Mouse (Mus musculus) c-Kit-positive CD71-negative TER-119-negative erythroid progenitor cells, embryonic 14.5 days (primary cell): Measurements from ENCODE around the gene Kcnmb1.

ENCODE experiments used
- DNase-seq: peaks from one replicate; pipeline ENCODE4 v3.0.0-alpha.2; 2013; ENCODE audit warnings: low read depth

The Kcnmb1 gene

DNA sequence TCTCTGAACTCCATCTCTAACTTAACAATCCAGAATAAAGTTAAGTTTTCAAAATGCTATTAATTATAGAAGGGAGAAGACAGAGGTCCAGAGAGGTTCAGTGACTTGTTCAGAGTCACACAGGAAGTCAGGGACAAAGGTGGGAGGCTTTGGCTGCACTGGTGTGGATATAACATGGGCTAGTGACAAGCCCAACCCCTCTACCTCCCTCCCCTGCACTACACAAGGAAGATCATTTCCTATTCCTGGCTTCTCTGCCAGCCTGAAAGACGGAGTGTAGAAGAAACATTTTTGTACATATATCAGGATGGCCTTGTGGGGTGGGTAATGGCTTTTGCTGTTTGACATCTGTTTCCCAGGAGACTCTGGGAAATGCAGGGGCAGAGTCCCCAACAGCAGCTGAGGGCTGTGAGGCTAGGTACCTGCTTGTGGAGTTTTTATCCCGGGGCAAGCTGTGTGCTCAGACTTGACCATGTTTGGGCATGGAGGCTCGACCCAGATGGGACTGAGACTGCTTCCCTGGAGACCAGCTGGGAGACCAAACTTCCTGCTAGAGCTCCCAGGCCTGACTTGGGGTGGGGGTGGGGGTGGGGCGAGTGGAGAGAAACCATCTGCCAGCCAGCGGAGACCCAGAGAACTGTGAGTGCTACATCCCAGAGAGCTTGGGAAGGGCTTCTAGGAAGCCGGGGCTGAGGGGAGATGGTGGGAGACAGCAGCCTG lies at the start of gene Kcnmb1:
Kcnmb1 (plus strand) TSS at position 326 of the 720 bp plus-strand sequence.
- no peak for DNase-seq

- DNase-seq, result no peak
Observed at GRCm38 (mm10) chr11:33913061-33913460, 49.8 kb upstream of the Kcnmb1 start.

DNA sequence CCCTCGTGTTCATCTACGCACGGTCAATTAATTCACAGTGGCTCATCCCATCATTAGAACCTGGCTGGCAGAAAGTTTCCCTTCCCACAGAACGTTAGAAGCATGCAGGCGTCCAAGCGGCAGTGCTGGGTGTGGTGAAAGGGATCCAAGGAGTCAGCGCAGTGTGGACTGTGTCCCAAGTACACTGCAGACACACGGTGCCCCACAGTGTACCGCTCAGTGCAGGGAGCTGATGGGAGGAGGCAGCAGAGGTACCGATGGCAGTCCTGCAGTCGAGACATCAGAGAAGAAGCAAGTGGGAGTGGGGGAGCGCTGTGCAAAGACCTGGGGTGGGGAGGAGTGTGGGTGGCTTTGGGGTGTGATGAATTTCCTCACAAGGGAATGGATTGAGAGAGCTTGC lies 48.6 kb upstream of the Kcnmb1 start:
- no peak for DNase-seq

- DNase-seq, result no peak
Observed at GRCm38 (mm10) chr11:33917574-33917973, 45.2 kb upstream of the Kcnmb1 start.

DNA sequence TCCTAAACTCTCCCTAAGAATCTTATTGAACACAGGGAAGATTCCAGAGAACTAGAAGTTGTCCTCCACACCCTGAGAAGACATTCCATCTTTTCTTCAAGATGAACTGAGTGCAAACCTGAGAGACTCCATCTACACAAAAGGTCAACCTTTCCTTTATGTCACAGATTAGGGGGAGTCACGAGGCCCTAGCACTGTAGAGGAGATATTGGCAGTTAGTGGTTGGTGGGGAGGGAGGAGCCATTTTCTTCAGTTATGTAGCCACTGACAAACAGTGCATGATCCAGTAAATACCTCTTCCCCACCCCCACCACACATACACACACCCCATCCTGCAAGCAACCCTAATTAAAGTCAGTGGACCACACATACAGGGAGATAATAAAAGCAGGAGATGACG lies 44.4 kb upstream of the Kcnmb1 start:
- DNase-seq, result no peak

- DNase-seq, result no peak
Observed at GRCm38 (mm10) chr11:33919826-33920225, 43.0 kb upstream of the Kcnmb1 start.

- no peak for DNase-seq
Observed at GRCm38 (mm10) chr11:33921451-33921850, 41.4 kb upstream of the Kcnmb1 start.

DNA sequence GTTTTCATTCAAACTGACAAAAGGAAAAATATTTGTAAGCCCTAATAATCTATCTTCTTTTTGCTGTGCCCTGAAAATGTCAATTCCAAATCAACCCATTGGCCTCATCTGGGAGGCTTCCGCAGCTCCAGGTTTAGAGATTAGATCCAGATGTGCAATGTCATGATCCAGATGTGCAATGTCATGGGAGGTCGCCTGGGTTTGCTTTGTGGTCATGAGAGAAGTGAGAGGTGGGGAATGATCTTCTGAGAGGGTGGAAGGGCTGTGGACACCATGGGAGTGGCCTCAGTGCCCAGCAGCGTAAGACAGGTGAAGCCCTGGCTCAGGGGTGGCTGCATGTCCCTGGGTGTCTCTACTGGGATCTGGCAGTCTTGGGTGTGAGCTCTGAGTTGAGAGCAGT lies 39.8 kb upstream of the Kcnmb1 start:
- DNase-seq, result no peak

- no peak for DNase-seq
Observed at GRCm38 (mm10) chr11:33925778-33926177, 37.0 kb upstream of the Kcnmb1 start.

DNA sequence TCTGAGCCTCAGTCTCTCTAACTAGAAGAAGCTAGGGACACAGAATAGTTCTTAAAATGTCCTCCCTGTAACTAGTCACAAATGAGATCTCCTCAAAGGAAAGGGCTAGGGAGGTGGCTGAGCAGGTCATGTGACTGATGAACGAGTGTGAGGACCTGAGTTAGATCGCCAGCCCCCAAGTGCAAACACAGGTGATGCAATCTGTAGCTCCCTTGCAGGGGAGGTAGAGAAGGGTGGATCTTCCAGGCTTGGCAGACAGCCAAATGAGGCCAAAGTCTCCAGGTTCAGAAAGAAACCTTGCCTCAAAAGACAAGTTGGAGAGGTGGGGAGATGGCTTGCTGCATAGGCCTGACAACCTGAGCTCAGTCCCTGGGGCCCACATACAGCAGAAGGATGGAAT lies 36.3 kb upstream of the Kcnmb1 start:
- DNase-seq, result no peak

DNA sequence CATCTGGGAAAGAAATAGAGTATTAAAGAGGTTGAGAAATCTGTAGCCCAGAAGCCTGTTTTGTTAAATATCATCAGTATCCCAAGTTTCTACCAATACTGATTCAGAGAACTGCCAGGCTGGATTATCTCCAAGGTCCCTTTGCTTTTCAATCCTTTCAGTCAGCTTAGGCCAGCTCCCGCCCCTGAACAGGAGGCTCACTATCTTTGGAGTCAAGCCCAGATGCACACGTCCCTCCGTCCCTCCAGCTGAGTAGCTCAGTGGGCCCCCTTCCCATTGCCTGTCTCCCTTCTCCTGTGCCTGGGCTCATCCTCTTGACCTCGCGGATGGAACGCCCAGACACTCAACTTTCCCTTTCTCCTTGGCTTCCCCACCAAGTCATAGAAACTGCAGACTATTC lies 35.5 kb upstream of the Kcnmb1 start:
- no peak for DNase-seq

DNA sequence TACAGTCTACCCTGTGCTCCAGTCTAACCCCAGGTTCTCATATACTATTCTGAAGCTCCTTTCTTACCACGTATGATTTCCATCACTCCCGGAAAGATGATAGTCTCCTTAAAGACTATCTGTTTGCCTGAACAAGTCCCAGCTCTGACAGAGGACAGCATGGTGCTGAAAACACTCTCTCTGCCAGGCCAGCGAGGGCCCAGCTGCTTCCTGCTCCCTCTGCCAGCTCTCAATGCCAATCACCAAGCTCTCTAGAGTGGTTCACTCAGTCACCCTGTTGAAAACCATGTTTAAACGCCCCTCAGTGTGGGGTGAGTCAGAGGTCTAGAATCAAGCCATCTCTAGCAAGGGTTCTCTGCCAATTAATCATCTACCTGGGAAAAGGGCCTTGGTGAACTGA lies 35.0 kb upstream of the Kcnmb1 start:
- no peak for DNase-seq

DNA sequence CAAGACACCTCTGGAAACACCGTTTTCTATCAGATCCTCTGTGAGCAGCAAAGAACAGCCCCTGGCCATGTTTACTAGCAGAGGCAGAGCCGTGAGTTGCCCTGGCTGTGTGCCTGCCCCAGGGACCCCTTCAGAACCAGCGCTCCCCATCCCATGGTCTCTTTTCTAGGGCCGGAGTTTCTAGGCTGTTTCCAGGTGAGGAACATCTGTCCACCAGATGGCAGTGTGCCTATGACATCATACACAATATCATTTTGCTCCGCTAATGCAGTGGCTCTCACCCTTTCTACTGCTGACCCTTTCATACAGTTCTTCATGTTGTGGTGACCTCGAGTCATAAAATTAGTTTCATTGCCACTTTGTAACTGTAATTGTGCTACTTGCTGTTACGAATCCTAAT lies 34.2 kb upstream of the Kcnmb1 start:
- DNase-seq, result no peak

GRCm38 (mm10) chr11:33929412-33929811 lies 33.4 kb upstream of the Kcnmb1 start:
- no peak for DNase-seq

GRCm38 (mm10) chr11:33931836-33932385 lies 30.9 kb upstream of the Kcnmb1 start:
- no peak for DNase-seq

DNA sequence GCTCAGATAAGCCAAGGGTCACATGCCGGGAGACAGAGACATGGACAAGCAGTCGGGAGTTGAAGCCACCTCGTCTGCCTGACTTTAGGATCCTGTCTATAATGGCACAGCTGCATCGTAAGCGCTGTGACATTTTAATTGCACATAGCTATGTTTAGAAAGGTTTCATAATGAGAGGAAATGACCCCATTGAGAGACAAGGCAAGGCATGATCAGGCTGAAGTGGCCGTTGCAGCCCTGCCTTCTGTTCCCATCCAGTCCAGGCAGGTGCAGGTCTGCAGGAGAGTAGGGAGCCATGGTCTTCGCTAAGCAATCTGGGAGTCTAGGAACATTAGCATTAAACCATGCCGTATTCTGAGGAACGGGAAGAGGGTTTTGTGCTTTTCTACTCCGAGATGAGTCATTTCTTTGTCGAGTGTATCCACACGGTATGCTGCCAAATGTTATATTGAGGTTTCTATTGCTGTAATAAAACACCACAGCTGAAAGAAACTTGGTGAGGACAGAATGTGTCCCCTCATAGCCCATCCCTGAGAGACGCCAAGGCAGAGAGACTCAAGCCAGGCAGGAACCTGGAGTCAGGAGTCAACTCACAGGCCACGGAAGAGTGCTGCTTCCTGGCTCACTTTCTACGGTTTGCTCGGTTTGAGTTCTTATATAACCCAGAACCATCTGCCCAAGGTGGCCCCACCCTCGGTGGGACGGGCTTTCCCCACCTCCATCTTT lies 30.3 kb upstream of the Kcnmb1 start:
- no peak for DNase-seq

DNA sequence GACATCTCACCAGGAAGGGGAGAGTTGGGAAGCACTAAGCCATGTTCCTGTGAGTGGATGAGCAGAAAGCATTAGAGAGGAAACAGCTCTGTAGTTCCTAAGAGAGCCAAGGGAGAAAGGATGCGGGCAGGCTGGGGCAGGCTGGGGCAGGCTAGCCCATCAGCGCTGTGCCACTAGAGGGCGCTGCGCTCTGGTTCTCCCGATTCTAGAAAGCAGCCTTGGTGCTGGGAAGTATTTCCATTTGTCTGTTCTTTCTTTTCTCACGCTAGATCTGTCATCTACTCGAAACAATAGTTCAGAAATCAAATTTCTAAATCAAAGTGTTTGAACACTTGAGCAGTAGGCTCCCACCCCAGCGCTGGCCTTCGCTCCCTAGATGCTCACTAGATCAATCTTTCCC lies 28.5 kb upstream of the Kcnmb1 start:
- no peak for DNase-seq

- no peak for DNase-seq
Observed at GRCm38 (mm10) chr11:33937641-33938040, 25.2 kb upstream of the Kcnmb1 start.

- no peak for DNase-seq
Observed at GRCm38 (mm10) chr11:33938561-33939274, 24.1 kb upstream of the Kcnmb1 start.

DNA sequence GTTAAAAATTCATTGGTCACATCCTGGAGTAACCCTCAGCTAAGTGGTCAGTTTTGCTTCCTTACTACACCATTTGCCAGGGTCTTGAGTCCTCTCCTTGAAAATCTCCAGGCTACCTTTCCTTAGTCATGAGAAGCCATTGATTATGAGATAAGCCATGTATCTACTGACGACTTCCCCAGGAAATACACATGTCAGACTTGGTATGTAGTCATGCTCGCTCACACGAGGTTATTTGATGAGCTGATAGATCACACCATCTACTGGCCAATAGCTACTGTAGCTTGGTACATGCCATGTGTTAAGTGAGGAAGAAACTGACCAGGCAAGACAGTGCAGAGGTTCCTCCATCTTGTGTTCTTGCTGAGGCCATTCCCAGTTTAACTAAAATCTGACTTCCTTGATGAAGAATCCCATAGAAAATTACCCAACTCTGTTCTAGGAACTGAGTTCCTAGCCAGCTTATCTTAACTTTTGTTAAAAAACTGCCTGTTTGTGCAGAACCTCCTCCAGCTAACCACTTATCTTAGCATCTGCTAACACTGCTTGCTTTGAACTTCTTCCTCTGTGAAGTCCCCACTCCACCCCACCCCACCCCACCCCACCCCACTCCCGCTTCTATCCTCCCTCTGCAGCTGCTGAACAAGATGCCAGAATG lies 23.2 kb upstream of the Kcnmb1 start:
- DNase-seq, result no peak

DNA sequence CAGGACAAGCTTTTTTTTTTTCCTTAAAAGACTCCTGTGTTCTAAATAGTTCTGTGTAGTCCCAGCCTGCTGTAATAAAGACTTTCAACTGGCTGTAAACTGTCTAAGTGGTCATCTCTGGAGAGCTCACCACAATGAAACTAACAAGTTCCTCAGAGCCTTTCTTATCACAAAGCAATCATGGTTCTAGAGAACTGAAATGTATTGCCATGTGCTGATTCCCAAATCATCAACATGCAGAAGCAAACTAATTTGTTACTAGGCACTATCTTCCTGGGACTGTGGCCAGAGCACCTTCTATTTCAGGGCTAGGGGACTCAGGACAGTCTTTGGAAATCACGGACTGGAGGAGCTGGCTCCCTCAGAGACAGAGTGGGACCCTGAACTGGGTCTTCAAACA lies 19.2 kb upstream of the Kcnmb1 start:
- DNase-seq, result no peak

DNA sequence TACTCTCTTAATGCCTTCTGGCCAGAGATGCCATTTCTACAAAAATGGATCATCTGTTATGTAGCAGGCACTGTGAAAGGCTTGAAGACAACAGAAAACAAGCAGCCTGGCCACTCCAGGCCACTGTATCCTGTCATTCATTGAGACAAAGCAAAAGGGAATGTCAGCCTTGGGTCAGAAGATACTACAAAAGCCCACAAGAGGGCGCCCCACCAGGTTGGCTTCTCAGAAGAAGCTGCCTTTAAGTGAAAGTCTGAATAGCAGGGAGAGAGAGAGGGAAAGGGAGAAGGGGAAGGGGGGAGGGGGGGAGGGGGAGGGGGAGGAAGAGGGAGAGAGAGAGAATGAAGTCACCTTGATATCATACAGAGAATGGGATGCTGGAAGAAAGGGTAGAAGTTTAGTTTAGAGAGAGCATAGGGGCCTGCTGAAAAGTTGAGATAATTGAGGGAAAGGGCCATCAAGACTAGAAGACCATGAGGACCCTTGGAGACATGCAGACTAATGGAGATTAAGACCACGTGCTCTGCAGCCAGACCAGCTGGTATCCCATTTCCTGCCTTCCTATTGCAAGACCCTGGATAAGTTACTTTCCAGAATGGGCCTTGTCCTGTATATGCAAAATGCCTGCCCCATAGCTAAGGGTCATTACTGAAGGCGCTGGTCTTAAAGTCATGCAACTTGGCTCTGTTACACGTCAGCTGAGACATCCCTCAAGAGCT lies 18.6 kb upstream of the Kcnmb1 start:
- DNase-seq, result no peak
